Mouse (Mus musculus) regulatory T cell (primary cell): ENCODE measurements at regions not wholly inside any gene's neighbourhood (a gene's known extent, or its start where the extent isn't known, plus 50 kb on each side); places are given as distances from the start of the nearest gene placed in this dataset.
"Not testable (repeated sequence)": the region's sequence is repeated elsewhere in the genome, so short reads cannot be mapped to it uniquely, and the experiment has no call there.

ENCODE experiments used
- in situ Hi-C: fragments of 300-600 bp; cut with MboI, MseI; formaldehyde crosslinking; loops from one replicate; pipeline ENCODE4 v1.15.1; 2025; ENCODE audit warnings: high pct_unique_total_duplicates

DNA sequence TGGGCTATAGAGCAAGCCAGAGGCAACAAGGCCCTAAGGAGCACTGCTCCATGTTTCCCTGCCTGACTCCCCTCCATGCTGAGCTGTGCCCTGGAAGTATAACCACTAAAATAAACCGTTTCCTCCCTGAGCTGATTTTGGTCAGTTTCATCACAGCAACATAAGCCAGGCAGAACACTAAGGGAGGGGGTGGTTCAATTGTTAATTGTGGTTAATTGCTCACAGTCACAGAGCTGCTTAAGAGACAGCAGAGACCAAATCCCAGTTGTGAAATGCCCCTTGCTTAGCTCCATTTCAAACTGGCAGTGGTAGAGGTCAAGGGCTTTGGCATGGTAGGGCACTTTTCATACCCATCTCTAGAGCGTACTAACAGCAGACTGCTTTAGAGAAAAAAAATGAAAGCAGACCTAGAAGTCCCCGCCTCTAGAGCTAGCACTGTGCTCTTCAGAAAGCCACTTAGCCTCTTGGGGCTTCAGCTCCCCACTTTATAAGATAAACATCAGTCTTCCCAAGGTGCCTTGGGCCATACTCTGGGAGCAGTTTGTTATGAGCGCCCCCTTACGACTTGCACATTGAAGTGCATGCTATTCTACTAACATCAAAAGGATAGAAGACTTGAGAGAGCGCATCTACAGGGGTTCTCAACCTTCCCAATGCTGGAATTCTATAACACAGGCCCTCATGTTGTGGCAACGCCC lies 380.3 kb upstream of the Zfp703 start:
- in situ Hi-C loops, result no loop called here

DNA sequence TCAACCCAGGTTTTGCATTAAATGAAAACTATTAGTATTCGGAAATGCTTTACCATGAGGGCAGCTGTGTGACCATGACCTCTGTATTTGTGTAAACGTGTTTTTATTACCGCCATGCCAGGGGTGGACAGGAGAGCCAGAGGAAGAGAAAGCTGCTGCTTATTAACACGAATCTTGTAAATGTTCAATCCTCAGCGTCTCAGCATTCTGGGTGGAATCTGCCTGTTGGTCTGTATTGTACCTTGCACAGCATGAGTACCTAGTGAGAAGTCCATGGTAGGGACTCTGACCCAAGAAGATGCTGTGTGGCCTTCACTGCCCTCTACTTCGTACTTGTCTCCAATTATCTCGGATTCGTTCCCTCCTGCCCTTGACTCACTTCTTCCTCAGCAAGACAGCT lies 378.6 kb upstream of the Zfp703 start:
- in situ Hi-C loops, result no loop called here

- in situ Hi-C loops, result no loop called here
Measured at GRCm38 (mm10) chr8:26600127-26600526, 377.0 kb upstream of the Zfp703 start.

- in situ Hi-C loops, result no loop called here
Measured at GRCm38 (mm10) chr8:26608001-26608400, 369.1 kb upstream of the Zfp703 start.

GRCm38 (mm10) chr8:26608588-26608987 lies 368.5 kb upstream of the Zfp703 start:
- in situ Hi-C loops, result no loop called here

GRCm38 (mm10) chr8:26612153-26612552 lies 365.0 kb upstream of the Zfp703 start:
- in situ Hi-C loops, result no loop called here

GRCm38 (mm10) chr8:26622311-26623052 lies 354.6 kb upstream of the Zfp703 start:
- in situ Hi-C loops, result no loop called here

DNA sequence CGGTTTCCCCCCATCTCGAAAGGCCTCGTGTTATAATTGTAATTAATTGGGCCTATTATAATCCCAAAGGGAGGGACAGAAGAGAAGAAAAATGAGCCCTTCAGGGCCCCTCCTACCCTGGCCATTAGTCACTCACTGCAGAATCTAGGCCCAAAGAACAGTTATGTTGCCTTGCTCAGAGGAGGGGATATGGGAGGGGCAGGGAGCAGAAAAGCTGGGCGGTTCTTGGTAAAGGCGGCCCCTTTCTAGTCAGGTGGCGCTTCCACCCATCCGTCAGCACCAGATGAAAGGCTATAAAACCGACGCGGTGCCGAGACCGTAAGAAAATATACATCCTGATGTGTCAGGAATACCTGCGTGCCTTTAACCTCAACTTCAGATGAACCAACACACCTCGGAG lies 350.9 kb upstream of the Zfp703 start:
- in situ Hi-C loops, result no loop called here

DNA sequence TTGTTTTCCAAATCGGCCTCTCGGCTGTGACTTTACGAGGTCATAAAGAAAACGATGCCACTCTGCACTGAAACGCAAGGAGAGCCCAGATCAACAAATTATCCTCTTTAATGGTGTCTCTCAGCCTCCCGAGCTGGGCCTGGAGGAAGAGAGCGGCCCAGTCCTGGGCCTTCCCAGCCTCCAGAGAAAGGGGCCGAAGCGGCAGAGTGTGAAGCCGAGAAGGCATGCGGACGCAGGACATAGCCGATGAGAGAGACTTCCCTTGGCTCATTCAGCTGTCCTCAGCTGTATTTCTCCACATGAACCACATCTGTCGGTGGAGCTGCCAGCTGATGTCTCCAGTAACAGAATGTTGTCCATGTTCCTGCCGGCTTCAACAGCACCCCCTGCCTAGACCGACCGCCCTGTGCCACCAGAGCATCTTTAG lies 350.5 kb upstream of the Zfp703 start:
- in situ Hi-C loops, result no loop called here

GRCm38 (mm10) chr8:26627191-26627891 lies 349.8 kb upstream of the Zfp703 start:
- in situ Hi-C loops, result no loop called here

DNA sequence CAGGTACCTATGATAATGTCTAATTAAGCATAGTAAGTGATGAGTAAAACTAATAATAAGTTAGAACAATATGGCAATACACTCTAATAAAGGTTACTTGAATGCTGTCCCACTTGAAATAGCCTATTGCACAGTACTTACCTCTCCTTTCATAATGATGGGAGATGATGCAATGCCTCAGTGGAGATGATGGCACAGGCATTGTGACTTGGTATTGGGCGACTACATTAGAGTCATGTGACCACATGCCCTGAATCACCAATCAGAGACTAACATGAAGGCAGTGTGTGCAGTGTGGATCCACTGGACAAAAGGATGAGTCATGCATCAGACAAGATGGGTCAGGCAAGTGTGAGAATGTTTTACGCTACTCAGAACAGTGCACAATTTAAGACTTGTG lies 346.6 kb upstream of the Zfp703 start:
- in situ Hi-C loops, result no loop called here

DNA sequence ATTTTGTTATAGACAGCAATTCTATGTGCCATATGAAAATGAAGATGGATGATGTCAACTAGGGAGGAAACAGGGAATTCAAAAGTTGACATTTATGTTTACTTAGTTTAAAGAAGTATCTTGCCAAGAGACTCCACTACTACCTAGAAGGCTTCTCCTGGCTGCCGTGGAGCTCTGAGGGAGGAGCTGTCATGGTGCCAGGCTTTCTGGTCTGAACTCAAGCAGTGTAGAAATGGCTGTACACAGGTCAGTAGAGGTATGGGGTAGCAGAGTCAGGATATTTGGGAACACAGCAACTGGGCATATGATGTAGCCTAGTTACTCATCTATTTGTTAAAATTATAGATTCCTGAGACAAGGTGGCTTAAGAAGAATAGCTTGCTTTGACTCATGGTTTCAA lies 341.4 kb upstream of the Zfp703 start:
- in situ Hi-C loops, result no loop called here

DNA sequence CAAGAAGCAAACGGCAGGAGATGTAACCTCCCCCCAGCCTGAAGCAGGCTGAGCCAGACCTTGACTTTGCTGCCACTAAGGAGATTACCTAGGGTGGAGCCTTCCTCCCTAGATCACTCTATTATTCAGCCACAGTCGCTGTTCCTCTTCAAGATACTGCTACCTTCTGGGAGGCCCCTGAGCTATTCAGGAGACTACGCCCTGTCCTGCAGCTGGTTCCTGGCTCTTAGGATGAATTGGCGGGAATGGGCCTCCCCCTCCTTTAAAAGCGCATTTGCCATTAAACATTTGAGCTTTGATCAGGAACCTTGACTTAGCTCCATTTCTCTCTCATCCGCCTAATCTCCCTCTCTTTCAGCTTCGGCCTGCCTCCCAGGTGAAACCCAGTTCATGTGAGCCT lies 331.8 kb upstream of the Zfp703 start:
- in situ Hi-C loops, result not testable (repeated sequence)

- in situ Hi-C loops, result no loop called here
Measured at GRCm38 (mm10) chr8:26650287-26650686, 326.8 kb upstream of the Zfp703 start.

DNA sequence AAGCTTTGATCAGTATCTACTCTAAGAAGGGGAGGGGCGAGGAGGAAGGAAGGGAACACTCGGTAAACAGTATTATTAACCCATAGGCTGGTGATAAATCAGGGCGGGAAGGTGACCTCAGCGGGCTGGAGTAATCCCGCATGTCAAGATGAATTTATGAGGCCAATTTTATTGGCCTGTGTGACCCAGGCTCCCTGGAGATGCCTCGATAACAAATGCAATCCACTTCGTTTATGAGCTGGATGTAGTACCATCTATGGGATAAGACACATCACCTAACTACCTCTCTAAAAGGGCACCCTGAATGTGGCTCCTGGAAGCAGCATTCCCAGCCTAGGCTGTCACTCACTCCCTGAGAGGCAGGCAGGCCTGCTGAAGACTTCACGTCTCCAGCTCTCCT lies 321.2 kb upstream of the Zfp703 start:
- in situ Hi-C loops, result no loop called here

- in situ Hi-C loops, result no loop called here
Measured at GRCm38 (mm10) chr8:26656310-26657075, 320.6 kb upstream of the Zfp703 start.

GRCm38 (mm10) chr8:26659381-26659780 lies 317.7 kb upstream of the Zfp703 start:
- in situ Hi-C loops, result no loop called here

DNA sequence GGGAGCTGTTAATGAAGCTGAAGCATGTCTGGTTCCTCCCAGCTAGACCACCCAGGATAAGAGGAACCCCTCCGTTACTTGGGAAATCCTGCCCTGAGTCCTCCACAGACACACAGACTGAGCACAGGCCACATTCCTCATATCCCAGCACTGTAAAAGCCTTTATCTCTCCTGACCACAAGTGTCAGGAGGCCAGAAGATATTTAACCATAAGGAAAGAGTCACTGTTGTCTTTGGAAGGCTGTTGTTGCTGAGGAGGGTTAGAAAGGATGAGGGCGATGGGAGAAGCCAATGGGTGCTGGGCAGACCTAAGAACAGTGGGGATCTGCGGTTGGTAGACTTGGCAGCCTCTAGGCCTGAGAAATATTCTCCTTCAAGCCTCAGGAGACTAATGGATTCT lies 307.6 kb upstream of the Zfp703 start:
- in situ Hi-C loops, result no loop called here

DNA sequence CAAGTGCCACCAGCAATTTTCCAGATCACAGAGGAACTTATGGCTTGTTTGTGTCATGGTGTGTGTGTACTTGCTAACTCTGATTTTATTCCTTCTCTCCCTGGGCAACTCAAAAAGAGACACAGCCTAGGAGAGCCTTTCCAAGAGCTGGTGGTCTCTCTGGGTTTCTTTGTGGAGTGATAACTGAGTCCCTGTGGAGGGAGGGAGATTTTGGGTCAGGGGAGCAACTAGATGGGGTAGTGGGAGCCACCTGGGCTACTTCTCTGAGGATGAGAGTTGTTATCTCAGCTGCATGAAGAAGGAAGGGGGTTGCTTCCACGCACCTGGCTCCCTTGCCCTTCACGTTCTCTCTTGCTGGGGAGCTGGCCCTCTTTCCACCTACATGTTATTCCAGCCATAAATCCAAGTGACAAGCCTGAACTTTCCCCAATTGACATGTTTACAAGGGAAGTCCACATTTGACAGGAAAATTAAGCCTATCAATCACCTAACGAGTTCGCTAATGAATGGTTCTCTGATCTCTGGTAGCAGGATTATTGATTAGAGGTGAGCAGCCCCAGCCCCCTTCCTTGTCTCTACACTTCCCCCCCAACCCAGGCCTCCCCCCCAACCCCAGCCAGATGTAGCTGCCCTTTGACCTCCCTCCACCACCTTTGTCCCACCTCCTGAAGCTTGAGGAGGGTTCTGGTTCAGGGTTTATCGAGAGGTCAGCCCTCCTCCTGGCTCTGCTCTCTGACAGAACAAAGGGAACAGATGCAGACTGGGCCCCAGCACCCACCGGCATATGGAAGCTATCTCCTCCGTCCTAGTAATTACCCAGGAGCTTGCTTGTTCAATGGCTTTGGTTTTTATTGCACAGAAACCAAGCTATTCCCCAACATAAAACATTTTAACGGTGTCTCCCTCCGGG lies 304.4 kb upstream of the Zfp703 start:
- in situ Hi-C loops, result no loop called here

- in situ Hi-C loops, result no loop called here
Measured at GRCm38 (mm10) chr8:26677584-26678138, 299.5 kb upstream of the Zfp703 start.
